Mouse (Mus musculus): ENCODE results near the gene Mrpl19.

DNA sequence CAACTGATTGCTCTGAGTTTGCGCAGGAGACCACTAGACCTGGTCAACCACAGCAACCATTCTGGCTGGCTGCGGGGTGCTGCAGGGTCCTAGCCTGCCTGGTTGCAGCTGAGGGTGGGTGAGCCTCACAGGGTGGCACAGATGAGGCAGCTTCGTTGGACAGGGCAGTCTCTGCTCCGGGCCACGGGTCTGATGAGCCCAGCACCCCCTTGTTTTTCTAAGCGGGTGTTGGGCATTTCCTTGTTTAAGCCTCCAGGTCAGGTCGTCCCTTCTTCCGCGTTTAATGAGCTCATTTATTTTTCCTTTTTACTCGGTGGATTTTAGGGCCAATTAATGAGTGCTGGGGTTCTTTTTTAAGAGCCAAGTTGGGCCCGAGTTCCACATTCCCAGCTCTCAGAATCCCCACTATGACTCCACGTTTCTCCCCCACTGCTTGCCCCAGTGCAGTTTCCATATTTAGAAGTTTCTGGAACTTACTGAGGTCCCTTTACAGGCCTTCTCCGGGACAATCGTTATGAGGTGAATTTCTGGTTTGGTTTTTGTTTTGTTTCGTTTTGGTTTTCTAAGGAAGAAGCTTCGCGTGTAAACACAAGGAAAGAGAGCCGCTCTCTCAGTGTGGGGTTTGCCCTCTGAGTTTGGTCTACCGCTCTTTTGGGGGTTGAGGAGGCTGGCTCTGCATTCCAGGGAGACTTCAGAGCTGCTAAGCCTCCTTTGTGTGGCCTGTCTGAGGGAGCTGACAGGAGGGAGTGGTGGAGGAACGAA lies 24.5 kb upstream of the Mrpl19 start:
- TF ChIP-seq ZNF384 (IDR thresholded peaks at IDR 0.05; ENCODE audit: low read depth, low read length) (no peak), CTCF (IDR thresholded peaks at IDR 0.05 in 2 of 3, conservative IDR thresholded peaks at IDR 0.05 in 1 of 3; ENCODE audit: control insufficient read depth in 1 of 3, insufficient read depth in 1 of 3, low read depth in 2 of 3, low read length in 3 of 3, poor library complexity in 1 of 3, severe bottlenecking in 1 of 3) (no peak)

All from MEL (cell line).